Mouse (Mus musculus) right cerebral cortex, adult 2 months (tissue): ENCODE data around the gene Aftph.
A peak's percentile ranks its signal among the peaks of the same experiment; 100 is the strongest.
"Not testable (repeated sequence)": the region's sequence is repeated elsewhere in the genome, so short reads cannot be mapped to it uniquely, and the experiment has no call there.

Experiments used
- DNase-seq, 2 experiments: peaks; one replicate each; pipeline ENCODE4 v3.0.0; 2021 to 2022; ENCODE audit warnings: low spot score in 2 of 2

The Aftph gene

GRCm38 (mm10) chr11:20741201-20742100 is at the start of gene Aftph:
Gene Aftph (minus strand): TSS chr11:20741589.
- DNase-seq, result peak; percentile 95 to 98

GRCm38 (mm10) chr11:20789015-20789414 is 47.6 kb upstream of the Aftph start:
- DNase-seq, result no peak

- DNase-seq, result no peak
Measured at GRCm38 (mm10) chr11:20788070-20788469, 46.7 kb upstream of the Aftph start.

DNA sequence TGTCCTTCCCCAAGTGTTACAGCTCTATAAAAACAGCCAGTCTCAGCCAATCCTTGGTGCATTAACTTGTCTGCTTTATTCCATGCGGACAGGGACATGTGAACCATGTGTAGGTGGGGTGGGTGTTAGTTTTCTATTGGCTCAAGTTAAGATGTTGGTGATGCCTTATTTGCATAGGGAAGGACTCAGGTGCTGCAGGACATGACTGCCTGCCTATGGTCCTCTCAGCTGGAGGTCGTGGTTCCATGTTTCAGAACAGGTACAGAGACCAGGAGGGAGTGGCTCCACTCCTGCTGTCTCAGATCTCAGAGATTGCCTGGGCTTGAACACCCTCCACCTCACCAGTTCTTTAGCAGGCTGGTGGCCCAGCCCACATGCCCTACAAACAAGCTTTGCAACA is 44.8 kb upstream of the Aftph start:
- no peak for DNase-seq

- no peak for DNase-seq
Measured at GRCm38 (mm10) chr11:20785186-20785585, 43.8 kb upstream of the Aftph start.

GRCm38 (mm10) chr11:20784776-20785175 is 43.4 kb upstream of the Aftph start:
- DNase-seq, result no peak

GRCm38 (mm10) chr11:20783467-20783866 is 42.1 kb upstream of the Aftph start:
- no peak for DNase-seq

DNA sequence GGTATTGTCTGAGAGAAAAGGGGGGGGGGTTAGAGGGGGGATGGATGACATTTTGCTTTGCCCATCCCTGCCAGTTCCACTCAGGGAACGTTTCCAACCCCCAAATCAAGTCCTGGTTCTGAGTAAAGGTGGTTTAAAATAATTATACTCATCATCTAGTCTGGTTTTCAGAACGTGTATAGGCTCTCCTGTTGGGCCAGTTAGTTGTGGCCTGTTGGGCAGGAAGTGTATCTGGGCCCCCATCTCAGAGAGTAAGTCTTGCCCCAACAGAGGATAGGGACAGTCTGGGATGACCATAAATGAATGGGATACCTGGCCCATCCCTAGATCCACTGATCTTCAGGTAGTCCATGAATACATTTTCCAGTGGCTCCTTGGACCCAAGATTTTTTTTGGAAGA is 41.2 kb upstream of the Aftph start:
- no peak for DNase-seq

DNA sequence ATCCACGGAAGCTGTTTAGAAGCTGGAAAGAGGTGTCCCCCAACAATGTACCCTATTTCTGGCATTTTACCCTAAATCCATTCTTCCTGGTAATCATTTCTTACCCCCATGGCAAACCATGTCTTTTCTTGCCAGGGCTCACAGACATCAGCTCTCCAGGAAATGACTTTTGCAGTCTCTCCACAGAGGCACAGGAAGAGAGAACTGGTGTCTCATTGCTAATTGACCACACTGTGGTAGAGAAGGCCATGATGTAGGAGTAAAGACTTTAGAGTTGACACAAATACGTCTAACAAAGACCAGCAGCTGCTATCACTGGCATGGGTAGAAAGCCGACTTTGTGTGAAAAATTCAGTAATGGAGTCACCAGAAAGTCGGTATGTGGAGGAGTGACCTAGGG is 38.9 kb upstream of the Aftph start:
- no peak for DNase-seq

GRCm38 (mm10) chr11:20778861-20779563 is 37.6 kb upstream of the Aftph start:
- DNase-seq, result no peak

GRCm38 (mm10) chr11:20778298-20778697 is 36.9 kb upstream of the Aftph start:
- no peak for DNase-seq

GRCm38 (mm10) chr11:20776668-20777067 is 35.3 kb upstream of the Aftph start:
- DNase-seq, result no peak

GRCm38 (mm10) chr11:20772642-20773041 is 31.3 kb upstream of the Aftph start:
- no peak for DNase-seq

DNA sequence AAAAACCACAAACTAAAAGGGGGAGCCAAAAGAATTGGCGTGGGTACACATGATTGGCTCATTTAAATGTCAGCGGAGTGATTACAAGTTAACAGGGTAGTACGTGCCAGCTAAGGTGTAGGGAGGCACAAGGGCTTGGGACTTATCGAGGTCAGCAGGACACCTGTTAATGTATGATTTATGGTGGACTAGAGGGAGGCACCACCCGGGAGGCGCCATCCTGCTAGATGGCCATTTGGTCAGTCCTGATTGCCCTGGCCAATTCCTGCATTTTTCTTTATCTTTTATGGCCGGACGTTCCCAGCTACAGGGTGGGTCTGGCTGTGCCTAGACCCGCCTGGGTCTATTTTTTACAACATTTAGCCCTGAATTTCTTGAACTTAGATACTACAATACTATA is 30.4 kb upstream of the Aftph start:
- not testable (repeated sequence) for DNase-seq

- DNase-seq, result not testable (repeated sequence)
Measured at GRCm38 (mm10) chr11:20761984-20762383, 20.6 kb upstream of the Aftph start.

DNA sequence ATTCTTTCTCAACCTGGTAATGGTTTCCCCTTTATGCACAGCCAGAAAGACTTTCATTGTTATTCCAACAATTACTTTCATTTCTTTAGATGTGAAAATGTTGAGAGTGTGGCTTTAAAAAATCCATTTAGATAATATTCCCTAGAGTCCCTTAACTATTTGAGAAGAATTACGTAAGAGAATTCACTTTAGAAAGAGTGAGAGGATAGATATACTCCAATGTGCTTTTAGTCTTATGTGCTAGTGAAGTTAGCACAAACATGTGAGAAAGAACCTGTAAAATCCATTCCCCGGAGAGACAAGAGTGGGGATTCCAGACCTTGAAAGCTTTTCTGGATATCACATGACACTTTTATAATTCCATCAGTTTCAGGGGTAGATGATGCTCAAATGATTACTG is 9.2 kb upstream of the Aftph start:
- DNase-seq, result no peak

- DNase-seq, result no peak
Measured at GRCm38 (mm10) chr11:20743353-20743752, 2.0 kb upstream of the Aftph start.

GRCm38 (mm10) chr11:20742361-20742897 is 1.0 kb upstream of the Aftph start:
- peak; percentile 68 to 75 for DNase-seq

GRCm38 (mm10) chr11:20740481-20741200 is 748 bp downstream of the Aftph start:
- DNase-seq, result peak; percentile 26 to 41

DNA sequence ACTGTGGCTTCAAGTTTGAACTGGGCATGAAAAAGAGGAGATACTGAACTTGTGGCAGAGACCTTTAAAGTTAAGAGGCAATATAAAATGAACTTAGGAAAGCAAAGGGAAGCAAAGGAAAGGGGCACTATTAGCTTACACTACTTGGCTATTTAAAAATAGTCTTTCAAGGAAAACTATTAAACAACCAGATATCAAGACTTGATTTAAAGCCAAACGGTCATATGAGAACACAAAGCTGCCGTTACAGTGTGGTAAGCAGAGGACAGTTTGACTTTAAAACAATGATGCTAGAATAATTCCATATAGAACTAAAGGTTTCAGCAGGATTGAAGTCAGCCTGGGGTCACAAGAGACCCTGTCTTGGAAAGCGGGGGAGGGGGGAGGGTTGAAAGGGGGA is 7.3 kb downstream of the Aftph start:
- DNase-seq, result no peak

DNA sequence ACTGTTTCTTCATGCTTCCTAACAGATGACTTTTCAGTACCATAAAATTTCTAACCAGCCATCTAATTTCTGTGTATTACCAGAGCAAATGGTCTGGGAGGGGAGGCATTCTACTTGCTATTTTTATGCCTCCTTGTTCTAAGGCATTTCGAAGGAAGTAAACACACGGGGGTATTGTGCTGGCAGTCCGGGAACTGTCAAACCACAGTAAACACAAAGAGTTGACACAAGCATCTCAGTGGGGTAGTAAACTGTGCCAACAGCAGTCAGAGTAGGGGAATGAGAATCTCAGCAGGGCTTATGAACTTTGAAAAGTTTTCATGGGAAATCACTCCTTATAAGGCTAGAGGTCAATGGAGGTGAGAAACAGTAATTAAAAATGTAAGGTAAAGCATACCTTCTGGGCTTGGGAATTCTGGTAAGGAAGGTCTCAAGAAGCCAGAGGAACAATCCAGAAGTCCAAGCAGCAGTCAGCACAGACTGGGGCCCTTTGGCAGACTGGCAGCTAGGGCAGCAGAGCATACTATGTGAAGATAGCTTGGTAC is 7.8 kb downstream of the Aftph start:
- no peak for DNase-seq

- no peak for DNase-seq
Measured at GRCm38 (mm10) chr11:20729403-20729802, 12.0 kb downstream of the Aftph start.
